Mouse (Mus musculus) testis, adult 2 months (tissue): ENCODE data around the gene Apol6.

Experiments used
- CTCF ChIP-seq: fragments of 200-500 bp; IDR thresholded peaks from 2 replicates; pipeline ENCODE4 v1.5.1; 2012; ENCODE audit warnings: low read depth, mild to moderate bottlenecking, inconsistent platforms, low read length, moderate library complexity; ENCODE audit not compliant: control insufficient read depth, insufficient read depth, insufficient replicate concordance
- POLR2A ChIP-seq: fragments of 200-500 bp; IDR thresholded peaks from 2 replicates; pipeline ENCODE4 v1.6.1; 2012; ENCODE audit warnings: low read depth, mild to moderate bottlenecking, inconsistent platforms, low read length, moderate library complexity; ENCODE audit not compliant: control insufficient read depth

DNA sequence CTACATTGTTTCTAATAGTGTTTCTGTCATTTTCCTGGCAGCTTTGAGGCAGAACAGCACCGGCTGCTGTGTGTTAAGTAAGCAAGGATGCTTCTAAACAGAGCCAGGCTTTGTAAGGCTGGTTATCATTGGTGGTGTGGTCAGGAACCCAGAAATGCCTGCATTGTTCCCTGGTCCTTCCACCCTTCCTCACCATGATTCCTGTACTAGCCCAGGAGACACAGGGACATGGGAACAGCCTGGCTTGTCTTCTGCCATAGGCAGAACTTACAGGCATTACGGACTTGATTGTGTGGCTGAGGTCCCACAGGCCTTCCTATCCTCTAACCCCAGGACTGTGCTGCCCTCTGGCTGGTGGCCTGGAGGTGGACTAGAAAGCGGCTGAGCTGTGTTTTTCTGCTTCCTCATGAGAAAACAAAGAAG is 23.9 kb downstream of the Apol6 start:
- TF ChIP-seq POLR2A (no peak), CTCF (peak; percentile 30; the same call in 1 of the 2 replicates)
